In the genomic region with DNA sequence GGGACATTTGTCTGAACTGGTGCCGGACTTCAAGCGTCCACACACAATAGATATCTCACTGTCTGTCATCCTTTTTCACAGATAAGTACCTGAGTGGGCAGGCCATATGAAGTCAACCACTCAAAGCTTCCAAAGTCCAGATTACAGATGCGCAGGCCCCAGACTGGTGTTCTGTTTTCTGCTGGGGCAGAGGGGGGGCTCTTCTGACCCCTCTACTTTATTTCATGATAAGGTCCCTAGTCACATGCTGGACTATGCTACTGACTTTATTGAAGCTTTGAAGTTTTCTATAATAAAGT, we compare ENCODE assay signal across 12 mouse cellular contexts. TPM values are rescaled to one million over a fixed set of nuclear protein-coding genes. Genes with fewer than 3 reads are reported as not detected.
A peak's percentile ranks its signal among the peaks of the same experiment; 100 is the strongest.
DNase-seq lines count a peak whose midpoint lies in the region; ATAC-seq and TF ChIP-seq lines count a peak whose summit lies in the region.
"Had no signal": no experiment of that assay in that cellular context is flagged by ENCODE, and none has a peak within 500 bp of the region (broad histone marks: within the 10 kb centered on the region; RNA-seq: fewer than 3 reads in every experiment).

No protein-coding gene starts in this region.

- peaks cover 26% of the 10 kb centered on the region for H3K4me1 ChIP-seq in forebrain, embryonic 13.5 days
- 0 out of 2 replicates have a peak, but pooled peaks cover 6% of the 10 kb centered on the region for H3K4me1 ChIP-seq in forebrain, postnatal 0 days (ENCODE audit: insufficient read depth)
- peaks cover 25% of the 10 kb centered on the region for H3K4me1 ChIP-seq in hindbrain, embryonic 12.5 days
- H3K4me1 ChIP-seq in hindbrain, embryonic 16.5 days (ENCODE audit: control insufficient read depth, insufficient read depth, low read depth, low read length), result no peaks in the 10 kb centered on the region; the same call in 1 of the 2 replicates
- H3K4me1 ChIP-seq in ES-E14 (ENCODE audit: control insufficient read depth in 2 of 2, insufficient read depth in 2 of 2, low read length in 2 of 2, poor library complexity in 1 of 2), result peaks cover 2 to 10% of the 10 kb centered on the region in 2 experiments; a peak in 2 of 4 replicates
- peaks cover 59% of the 10 kb centered on the region for H3K4me1 ChIP-seq in liver, embryonic 11.5 days (replicated peaks; ENCODE audit: control insufficient read depth, insufficient read depth, low read length)
- H3K4me1 ChIP-seq in lung, adult 2 months (ENCODE audit: control insufficient read depth, insufficient read depth, low read length), result peaks cover 16% of the 10 kb centered on the region

- no peak for ATAC-seq in forebrain, embryonic 13.5 days
- ATAC-seq in forebrain, postnatal 0 days, result no peak
- ATAC-seq in hindbrain, embryonic 12.5 days (ENCODE audit: low FRiP score), result no peak
- ATAC-seq in hindbrain, embryonic 16.5 days, result no peak
- no peak; the same call in 1 of the 2 replicates for ATAC-seq in liver, embryonic 11.5 days (replicated peaks; ENCODE audit: low FRiP score)
- no peak for ATAC-seq in CD4-positive, CD25-positive, alpha-beta regulatory T cell, adult 4 months

- in situ Hi-C loops in ES-E14 (cut with MboI; ENCODE audit: low sequenced_read_pairs in 2 of 2, unreplicated experiment in 2 of 2), result no loop called here

- H3K4me2 ChIP-seq in forebrain, embryonic 13.5 days, result no peak overlapping the region
- no peak overlapping the region for H3K4me2 ChIP-seq in forebrain, postnatal 0 days (ENCODE audit: low read depth)
- no peak overlapping the region for H3K4me2 ChIP-seq in hindbrain, embryonic 12.5 days (replicated peaks)
- H3K4me2 ChIP-seq in hindbrain, embryonic 16.5 days (ENCODE audit: low read length), result no peak overlapping the region
- H3K4me2 ChIP-seq in liver, embryonic 11.5 days, result peak overlapping the region; percentile 33
- H3K4me2 ChIP-seq: neural tube, embryonic 12.5 days had no signal

- 78% methylated on average over 3 of the region's 3 CpGs for WGBS in forebrain, embryonic 13.5 days
- WGBS in forebrain, postnatal 0 days, result 80% methylated on average over 3 of the region's 3 CpGs
- WGBS in hindbrain, embryonic 12.5 days, result 72% methylated on average over 3 of the region's 3 CpGs
- WGBS in hindbrain, embryonic 16.5 days, result 60% methylated on average over 3 of the region's 3 CpGs
- WGBS in liver, embryonic 11.5 days, result 27% methylated on average over 3 of the region's 3 CpGs
- 41% methylated on average over 3 of the region's 3 CpGs for WGBS in lung, adult 2 months

- no peaks in the 10 kb centered on the region for H3K27me3 ChIP-seq in forebrain, embryonic 13.5 days
- no peaks in the 10 kb centered on the region for H3K27me3 ChIP-seq in forebrain, postnatal 0 days (ENCODE audit: insufficient read depth, low read length)
- H3K27me3 ChIP-seq in hindbrain, embryonic 12.5 days, result no peaks in the 10 kb centered on the region
- H3K27me3 ChIP-seq in hindbrain, embryonic 16.5 days (replicated peaks; ENCODE audit: control insufficient read depth, insufficient read depth, low read length), result no peaks in the 10 kb centered on the region
- H3K27me3 ChIP-seq in liver, embryonic 11.5 days (replicated peaks; ENCODE audit: control insufficient read depth, insufficient read depth, low read length), result no peaks in the 10 kb centered on the region
- H3K27me3 ChIP-seq: neural tube, embryonic 12.5 days had no signal

- TF ChIP-seq POLR2A in lung, adult 2 months (IDR thresholded peaks at IDR 0.05; ENCODE audit: borderline replicate concordance, extremely low read depth, low read depth, low read length), result no peak

- no peaks in the 10 kb centered on the region for H3K9me3 ChIP-seq in forebrain, embryonic 13.5 days (replicated peaks)
- H3K9me3 ChIP-seq in forebrain, postnatal 0 days (ENCODE audit: low read length), result no peaks in the 10 kb centered on the region
- H3K9me3 ChIP-seq in hindbrain, embryonic 12.5 days (replicated peaks), result no peaks in the 10 kb centered on the region
- no peaks in the 10 kb centered on the region for H3K9me3 ChIP-seq in hindbrain, embryonic 16.5 days (ENCODE audit: control insufficient read depth, low read length)
- no peaks in the 10 kb centered on the region for H3K9me3 ChIP-seq in ES-E14 (ENCODE audit: control insufficient read depth, insufficient read depth, low read depth, low read length)
- H3K9me3 ChIP-seq in liver, embryonic 11.5 days (ENCODE audit: control insufficient read depth, low read length), result no peaks in the 10 kb centered on the region
- H3K9me3 ChIP-seq: neural tube, embryonic 12.5 days had no signal

- DNase-seq in forebrain, postnatal 0 days, result no peak
- DNase-seq in ES-E14 (ENCODE audit: low read depth, low spot score), result no peak
- DNase-seq in liver, embryonic 11.5 days (ENCODE audit: low spot score), result no peak
- no peak for DNase-seq in lung, adult 2 months
- DNase-seq: B cell, adult 2 months; right cerebral cortex, adult 18-20 months; thymus, postnatal 25 days had no signal

- H3K27ac ChIP-seq in forebrain, embryonic 13.5 days, result peak overlapping the region; percentile 44
- no peak overlapping the region for H3K27ac ChIP-seq in forebrain, postnatal 0 days (ENCODE audit: low read depth, low read length)
- H3K27ac ChIP-seq in hindbrain, embryonic 12.5 days, result 0 out of 2 replicates have a peak overlapping the region, but pooled peaks have one; percentile 5
- H3K27ac ChIP-seq in hindbrain, embryonic 16.5 days (ENCODE audit: low read depth, low read length), result no peak overlapping the region
- no peak overlapping the region for H3K27ac ChIP-seq in ES-E14 (ENCODE audit: insufficient read depth, low read depth, low read length, poor library complexity, severe bottlenecking)
- H3K27ac ChIP-seq in liver, embryonic 11.5 days (ENCODE audit: low read depth, low read length), result peak overlapping the region; percentile 64; the same call in 1 of the 2 replicates
- H3K27ac ChIP-seq: neural tube, embryonic 12.5 days had no signal

- H3K36me3 ChIP-seq in forebrain, embryonic 13.5 days (ENCODE audit: poor library complexity, severe bottlenecking), result no peaks in the 10 kb centered on the region
- H3K36me3 ChIP-seq in forebrain, postnatal 0 days (ENCODE audit: insufficient read depth), result no peaks in the 10 kb centered on the region
- H3K36me3 ChIP-seq in hindbrain, embryonic 12.5 days, result no peaks in the 10 kb centered on the region
- H3K36me3 ChIP-seq in hindbrain, embryonic 16.5 days (ENCODE audit: control insufficient read depth, insufficient read depth, low read length), result no peaks in the 10 kb centered on the region
- H3K36me3 ChIP-seq in ES-E14 (ENCODE audit: control insufficient read depth, insufficient read depth, low read length, poor library complexity, severe bottlenecking), result no peaks in the 10 kb centered on the region; the same call in 1 of the 2 replicates
- no peaks in the 10 kb centered on the region for H3K36me3 ChIP-seq in liver, embryonic 11.5 days (ENCODE audit: control insufficient read depth, insufficient read depth, low read length)
- H3K36me3 ChIP-seq: neural tube, embryonic 12.5 days had no signal

- no peak overlapping the region for H3K9ac ChIP-seq in forebrain, embryonic 13.5 days
- no peak overlapping the region for H3K9ac ChIP-seq in forebrain, postnatal 0 days
- H3K9ac ChIP-seq in hindbrain, embryonic 12.5 days, result no peak overlapping the region; the same call in 1 of the 2 replicates
- H3K9ac ChIP-seq in hindbrain, embryonic 16.5 days (ENCODE audit: low read depth, low read length), result no peak overlapping the region
- 0 out of 2 replicates have a peak overlapping the region, but pooled peaks have one; percentile 12 for H3K9ac ChIP-seq in ES-E14 (ENCODE audit: insufficient read depth, low read depth, low read length, poor library complexity, severe bottlenecking)
- no peak overlapping the region; the same call in 1 of the 2 replicates for H3K9ac ChIP-seq in liver, embryonic 11.5 days (ENCODE audit: low read depth, low read length)
- H3K9ac ChIP-seq: neural tube, embryonic 12.5 days had no signal

- no peak overlapping the region for H3K4me3 ChIP-seq in forebrain, embryonic 13.5 days
- no peak overlapping the region for H3K4me3 ChIP-seq in forebrain, postnatal 0 days (ENCODE audit: low read depth, low read length)
- no peak overlapping the region for H3K4me3 ChIP-seq in hindbrain, embryonic 12.5 days
- H3K4me3 ChIP-seq in hindbrain, embryonic 16.5 days (ENCODE audit: low read length), result no peak overlapping the region
- H3K4me3 ChIP-seq in ES-E14 (ENCODE audit: insufficient read depth in 1 of 2, low read depth in 1 of 2, low read length in 2 of 2, poor library complexity in 1 of 2, severe bottlenecking in 1 of 2), result no peak overlapping the region
- no peak overlapping the region for H3K4me3 ChIP-seq in liver, embryonic 11.5 days (ENCODE audit: low read depth, low read length)
- no peak overlapping the region for H3K4me3 ChIP-seq in lung, adult 2 months (replicated peaks; ENCODE audit: extremely low read depth, low read depth, low read length)
- H3K4me3 ChIP-seq: neural tube, embryonic 12.5 days had no signal

- TF ChIP-seq CTCF in forebrain, postnatal 0 days (IDR thresholded peaks at IDR 0.05; ENCODE audit: low read depth), result no peak
- TF ChIP-seq CTCF in lung, adult 2 months (IDR thresholded peaks at IDR 0.05; ENCODE audit: insufficient read depth, low read length), result no peak

TF ChIP-seq in ES-E14, 5 proteins besides CTCF, POLR2A, EP300 and RAD21:
- no peak for TF ChIP-seq ZNF384 (IDR thresholded peaks at IDR 0.05; ENCODE audit: low read depth, low read length)
- TF ChIP-seq MAFK (IDR thresholded peaks at IDR 0.05; ENCODE audit: insufficient read depth, low read depth, low read length), result no peak
- no peak for TF ChIP-seq ZC3H11A (IDR thresholded peaks at IDR 0.05; ENCODE audit: borderline replicate concordance, low read depth, low read length)
- no peak for TF ChIP-seq CHD2 (IDR thresholded peaks at IDR 0.05; ENCODE audit: low read depth, low read length)
- TF ChIP-seq HCFC1 (IDR thresholded peaks at IDR 0.05; ENCODE audit: borderline replicate concordance, insufficient read depth, low read length), result no peak

RNA-seq across cellular contexts. Expression of a gene that starts 11.8 kb away (rescaled TPM):
- polyA plus RNA-seq in forebrain, embryonic 13.5 days (2015; fragmentation: Nextera tagmentation; extraction: Ambion mirVana), result 9.1 and 9.2 TPM in 2 replicates
- 57.4 and 60.7 TPM in 2 replicates for total RNA-seq in forebrain, postnatal 0 days (2014; rRNA removed)
- 21.1 and 27.4 TPM in 2 replicates for polyA plus RNA-seq in forebrain, postnatal 0 days (2015; fragmentation: Nextera tagmentation; extraction: Ambion mirVana)
- 19.3 and 20.2 TPM in 2 replicates for polyA plus RNA-seq in hindbrain, embryonic 12.5 days (2016; fragmentation: Nextera tagmentation; extraction: Ambion mirVana)
- polyA plus RNA-seq in hindbrain, embryonic 16.5 days (2015; fragmentation: Nextera tagmentation; extraction: Ambion mirVana), result 19.7 and 22.6 TPM in 2 replicates
- 40.5 and 61.7 TPM in 2 replicates for total RNA-seq in ES-E14 (2012; rRNA removed)
- 8.0 and 11.8 TPM in 2 replicates for polyA plus RNA-seq in liver, embryonic 11.5 days (2014; fragmentation: Nextera tagmentation; extraction: Ambion mirVana)
- polyA plus RNA-seq in lung, adult 2 months (2012; rRNA removed), result 17.7 and 20.5 TPM in 2 replicates
- polyA plus RNA-seq in CD4-positive, CD25-positive, alpha-beta regulatory T cell, adult 4 months (2017; shearing (Covaris generic)), result 1 to 10 TPM; 6.3 to 9.4 TPM

Comparison
In these comparisons a context has a peak if more than half of its experiments do, and no peak if none do; other contexts are left out.
1. H3K27ac ChIP-seq: peak in forebrain, embryonic 13.5 days (single experiment), hindbrain, embryonic 12.5 days (single experiment) and liver, embryonic 11.5 days (single experiment); none in forebrain, postnatal 0 days (single experiment), hindbrain, embryonic 16.5 days (single experiment) and ES-E14 (single experiment).